Mouse (Mus musculus): ENCODE measurements at regions not wholly inside any gene's neighbourhood (a gene's known extent, or its start where the extent isn't known, plus 50 kb on each side); places are given as distances from the start of the nearest gene placed in this dataset.

DNA sequence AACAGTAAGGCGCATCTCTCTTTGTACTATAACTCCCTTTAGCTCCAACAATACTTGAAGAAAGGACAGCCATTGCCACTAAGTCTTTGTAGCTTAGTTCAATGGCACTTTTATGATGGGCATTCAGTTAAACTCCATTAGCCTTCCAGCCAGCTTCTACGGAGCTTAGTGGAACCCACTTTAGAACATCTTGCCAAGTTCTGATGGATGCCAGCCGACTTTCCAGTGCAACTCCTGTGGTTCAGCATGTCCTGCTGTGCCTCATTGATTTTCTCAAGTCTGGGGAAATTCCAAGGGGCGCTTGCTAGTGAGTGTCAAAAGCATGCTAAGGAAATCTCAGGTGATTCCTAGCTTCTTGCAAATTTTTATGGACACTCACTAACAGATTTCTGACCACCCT, 316.4 kb downstream of the Fam84b start:
- TF ChIP-seq GATA1 (IDR thresholded peaks at IDR 0.05; ENCODE audit: borderline replicate concordance, low read length) (no peak), FLI1 (IDR thresholded peaks at IDR 0.05; ENCODE audit: low read length) (no peak)

Data from megakaryocyte, embryonic 14.5 days (primary cell).